Mouse (Mus musculus) erythroblast, embryonic 14.5 days (primary cell): ENCODE results near the gene Cdk5r1.

Experiments
- GATA1 ChIP-seq: IDR thresholded peaks from 2 replicates; pipeline ENCODE4 v1.6.1; 2012; ENCODE audit warnings: low read length, inconsistent platforms, mixed read lengths
- TAL1 ChIP-seq: IDR thresholded peaks from 3 replicates; pipeline ENCODE4 v1.6.1; 2012; ENCODE audit warnings: low read length, inconsistent platforms, mixed read lengths

GRCm38 (mm10) chr11:80452242-80452641 is 24.6 kb upstream of the Cdk5r1 start:
- no peak for TF ChIP-seq GATA1
- TF ChIP-seq TAL1: no peak
